Mouse (Mus musculus) MEL (cell line): ENCODE results near the gene Ncam2. TPM values are rescaled to one million over a fixed set of nuclear protein-coding genes. Genes with fewer than 3 reads are reported as not detected.
A peak's percentile ranks its signal among the peaks of the same experiment; 100 is the strongest.

Source experiments
- DNase-seq: peaks from one replicate; pipeline ENCODE4 v3.0.0; 2011; ENCODE audit warnings: low read depth, low spot score
- H3K27ac ChIP-seq: 2 replicates; pipeline ENCODE4 v1.5.1; 2012; ENCODE audit warnings: low read depth, mild to moderate bottlenecking, control low read depth, low read length, moderate library complexity; ENCODE audit not compliant: control insufficient read depth
- H3K27me3 ChIP-seq, 2 experiments: fragments of 150-350 bp in 1 of 2; sonication (generic) in 1 of 2; 2 replicates each; pipeline ENCODE4 v1.6.1; 2012; ENCODE audit warnings: low read length in 2 of 2, mild to moderate bottlenecking in 2 of 2, improper control_type of control experiment in 1 of 2, moderate library complexity in 1 of 2; ENCODE audit not compliant: insufficient read depth in 2 of 2, control insufficient read depth in 1 of 2
- H3K36me3 ChIP-seq, 2 experiments: 2 replicates each; pipeline ENCODE4 v1.6.1; 2012 to 2014; ENCODE audit warnings: low read length in 2 of 2, improper control_type of control experiment in 1 of 2, inconsistent platforms in 1 of 2, mild to moderate bottlenecking in 1 of 2; ENCODE audit not compliant: insufficient read depth in 2 of 2, control insufficient read depth in 1 of 2
- H3K4me1 ChIP-seq, 2 experiments: fragments of 150-350 bp in 1 of 2; sonication (generic) in 1 of 2; 2 replicates each; pipeline ENCODE4 v1.6.1; 2012; ENCODE audit warnings: low read length in 2 of 2, improper control_type of control experiment in 1 of 2, mild to moderate bottlenecking in 1 of 2; ENCODE audit not compliant: insufficient read depth in 2 of 2, control insufficient read depth in 1 of 2
- H3K4me3 ChIP-seq, 2 experiments: fragments of 150-350 bp in 1 of 2; sonication (generic) in 1 of 2; 2 replicates each; pipeline ENCODE4 v1.5.1; 2012; ENCODE audit warnings: low read depth in 2 of 2, low read length in 2 of 2, mild to moderate bottlenecking in 2 of 2, moderate library complexity in 2 of 2, control low read depth in 1 of 2, improper control_type of control experiment in 1 of 2; ENCODE audit not compliant: control insufficient read depth in 1 of 2, insufficient read depth in 1 of 2
- H3K79me2 ChIP-seq: 2 replicates; pipeline ENCODE4 v1.6.1; 2012; ENCODE audit warnings: mild to moderate bottlenecking, low read length, moderate library complexity; ENCODE audit not compliant: control insufficient read depth, poor library complexity, insufficient read depth
- H3K9ac ChIP-seq: 2 replicates; pipeline ENCODE4 v1.6.1; 2012; ENCODE audit warnings: low read depth, mild to moderate bottlenecking, control low read depth, low read length, moderate library complexity; ENCODE audit not compliant: control insufficient read depth, poor library complexity, severe bottlenecking
- H3K9me3 ChIP-seq: fragments of 150-350 bp; sonication (generic); replicated peaks from 2 replicates; pipeline ENCODE4 v1.6.1; 2012; ENCODE audit warnings: mild to moderate bottlenecking, low read length, improper control_type of control experiment, moderate library complexity; ENCODE audit not compliant: insufficient read depth
- CTCF ChIP-seq, 3 experiments: IDR thresholded peaks in 2 of 3; conservative IDR thresholded peaks in 1 of 3; 2 replicates each; pipeline ENCODE4 v1.5.1; 2011 to 2012; ENCODE audit warnings: low read length in 3 of 3, low read depth in 2 of 3, mild to moderate bottlenecking in 2 of 3, improper control_type of control experiment in 1 of 3, inconsistent platforms in 1 of 3, mixed read lengths in 1 of 3, moderate library complexity in 1 of 3; ENCODE audit not compliant: control insufficient read depth in 1 of 3, insufficient read depth in 1 of 3, poor library complexity in 1 of 3, severe bottlenecking in 1 of 3
- E2F4 ChIP-seq: IDR thresholded peaks from 2 replicates; pipeline ENCODE4 v1.6.1; 2011; ENCODE audit warnings: low read depth, low read length, improper control_type of control experiment, borderline replicate concordance
- EP300 ChIP-seq, 2 experiments: IDR thresholded peaks; 2 replicates each; pipeline ENCODE4 v1.6.1; 2011; ENCODE audit warnings: improper control_type of control experiment in 2 of 2, low read length in 2 of 2, low read depth in 1 of 2, mild to moderate bottlenecking in 1 of 2
- MAX ChIP-seq: IDR thresholded peaks from 2 replicates; pipeline ENCODE4 v1.6.1; 2011; ENCODE audit warnings: low read length, improper control_type of control experiment
- MEF2A ChIP-seq: IDR thresholded peaks from 2 replicates; pipeline ENCODE4 v1.6.1; 2014; ENCODE audit warnings: low read depth, mild to moderate bottlenecking, inconsistent platforms, low read length, improper control_type of control experiment; ENCODE audit not compliant: poor library complexity, insufficient replicate concordance, severe bottlenecking; ENCODE audit errors: extremely low read depth
- MXI1 ChIP-seq: IDR thresholded peaks from 2 replicates; pipeline ENCODE4 v1.6.1; 2011; ENCODE audit warnings: mild to moderate bottlenecking, low read depth, low read length, improper control_type of control experiment
- POLR2A ChIP-seq, 2 experiments: IDR thresholded peaks; 2 replicates each; pipeline ENCODE4 v1.6.1; 2011 to 2012; ENCODE audit warnings: low read length in 2 of 2, mild to moderate bottlenecking in 2 of 2, control low read depth in 1 of 2, improper control_type of control experiment in 1 of 2, low read depth in 1 of 2, moderate library complexity in 1 of 2; ENCODE audit not compliant: control insufficient read depth in 1 of 2, insufficient read depth in 1 of 2, poor library complexity in 1 of 2
- POLR2AphosphoS2 ChIP-seq: IDR thresholded peaks from 2 replicates; pipeline ENCODE4 v1.6.1; 2011; ENCODE audit warnings: low read length, improper control_type of control experiment
- RAD21 ChIP-seq: IDR thresholded peaks from 2 replicates; pipeline ENCODE4 v1.6.1; 2011; ENCODE audit warnings: mild to moderate bottlenecking, low read depth, low read length, improper control_type of control experiment
- SIN3A ChIP-seq: IDR thresholded peaks from 2 replicates; pipeline ENCODE4 v1.6.1; 2012; ENCODE audit warnings: low read length, improper control_type of control experiment, inconsistent platforms
- SMC3 ChIP-seq: IDR thresholded peaks from 2 replicates; pipeline ENCODE4 v1.6.1; 2011; ENCODE audit warnings: low read depth, low read length, improper control_type of control experiment
- TBP ChIP-seq: IDR thresholded peaks from 2 replicates; pipeline ENCODE4 v1.8.0; 2011; ENCODE audit warnings: low read depth, low read length, improper control_type of control experiment
- UBTF ChIP-seq: IDR thresholded peaks from 2 replicates; pipeline ENCODE4 v1.6.1; 2012; ENCODE audit warnings: low read depth, mild to moderate bottlenecking, inconsistent platforms, low read length, improper control_type of control experiment, moderate library complexity, borderline replicate concordance; ENCODE audit not compliant: insufficient read depth
- USF1 ChIP-seq: IDR thresholded peaks from 2 replicates; pipeline ENCODE4 v1.6.1; 2014; ENCODE audit warnings: low read depth, mild to moderate bottlenecking, inconsistent platforms, low read length, improper control_type of control experiment, moderate library complexity
- ZNF384 ChIP-seq: IDR thresholded peaks from 2 replicates; pipeline ENCODE4 v1.6.1; 2012; ENCODE audit warnings: low read depth, mild to moderate bottlenecking, inconsistent platforms, low read length, improper control_type of control experiment
- polyA plus RNA-seq, 2 experiments: library from polyadenylated mRNA; stranded (reverse) in 1 of 2; unstranded in 1 of 2; fragments of >175 nt in 1 of 2; fragments of >200 nt in 1 of 2; gene quantifications; 2 replicates each; pipeline versions ENCODE4 v1.2.1 to v1.2.4; 2012; ENCODE audit warnings: low replicate concordance in 2 of 2, low read depth in 1 of 2; ENCODE audit not compliant: insufficient read length in 2 of 2, insufficient read depth in 1 of 2, missing spikeins in 1 of 2
- total RNA-seq: library from RNA; depleted of rRNA; stranded (reverse); fragments of 300-350 nt; gene quantifications from 2 replicates; pipeline ENCODE4 v1.2.3, GENCODE M21; 2012; rRNA removed

Gene Ncam2
- total RNA-seq: not detected in 2 replicates
- not detected for polyA plus RNA-seq

DNA sequence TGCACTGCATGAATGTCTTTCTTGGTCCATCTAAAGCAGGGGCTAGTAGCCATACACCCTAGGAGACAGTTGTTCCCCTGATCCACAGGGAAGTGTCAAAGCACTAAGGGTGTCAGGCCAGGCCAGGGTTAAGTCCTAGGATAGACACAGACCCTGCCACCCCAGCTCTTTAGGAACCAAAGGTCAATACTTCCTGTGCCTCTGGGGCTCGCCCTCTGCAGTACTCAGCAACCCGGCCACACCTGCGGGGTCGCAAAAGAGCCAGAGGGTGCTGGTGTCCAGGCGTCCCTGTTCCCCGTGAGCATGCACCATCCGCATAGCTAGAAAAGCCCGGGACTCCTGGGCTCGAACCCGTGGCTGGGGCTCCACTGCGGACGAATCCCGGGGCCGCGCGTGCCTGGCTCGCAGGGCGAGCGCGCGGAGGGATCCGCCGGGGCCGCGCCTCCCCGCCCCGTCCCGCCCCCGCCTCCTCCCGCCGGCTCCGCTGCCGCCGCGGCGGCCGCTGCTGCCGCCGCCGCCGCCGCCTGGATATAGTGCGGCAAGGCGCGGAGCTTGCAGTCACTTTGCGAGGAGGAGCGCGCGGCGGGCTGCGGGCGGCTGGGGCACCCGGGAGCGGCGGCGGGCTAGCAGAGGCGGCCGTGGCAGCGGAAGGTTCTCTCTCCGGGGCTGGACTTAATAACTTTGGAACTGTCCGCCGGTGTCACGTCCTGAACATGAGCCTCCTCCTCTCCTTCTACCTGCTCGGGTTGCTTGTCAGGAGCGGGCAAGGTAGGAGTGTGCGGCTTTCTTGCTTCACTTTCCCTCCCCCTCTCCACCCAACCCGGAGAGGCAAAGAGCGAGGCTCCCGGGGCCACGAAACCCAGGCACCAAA is at the start of gene Ncam2:
TSS of gene Ncam2 (plus strand) at position 497 of the 871 bp plus-strand sequence.
- H3K9me3 ChIP-seq: no peaks in the 10 kb centered on the region
- H3K27me3 ChIP-seq: no peaks in the 10 kb centered on the region

DNA sequence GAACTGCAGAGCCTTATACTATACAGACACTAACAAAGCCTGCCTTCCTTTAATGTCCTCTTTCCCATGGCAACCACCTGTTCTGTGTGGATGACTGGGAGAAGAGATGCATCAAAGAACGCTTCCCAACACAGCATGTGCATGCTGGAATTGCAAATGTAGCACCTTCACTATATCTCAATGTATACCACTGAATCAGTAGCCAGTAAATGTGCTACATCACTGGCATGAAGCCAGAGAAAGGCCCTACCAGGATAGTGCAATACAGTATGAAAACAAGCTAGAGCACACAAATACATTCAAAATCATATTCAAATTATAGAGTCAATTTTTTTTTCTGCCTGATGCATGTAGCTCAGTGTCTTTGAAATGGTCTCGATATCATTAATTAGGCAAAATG is 29.7 kb upstream of the Ncam2 start:
- Histone ChIP-seq H3K9me3 (no peaks in the 10 kb centered on the region), H3K4me3 (no peak overlapping the region), H3K36me3 (no peaks in the 10 kb centered on the region), H3K9ac (no peak overlapping the region), H3K27me3 (no peaks in the 10 kb centered on the region), H3K4me1 (no peaks in the 10 kb centered on the region), H3K27ac (no peak overlapping the region), H3K79me2 (no peaks in the 10 kb centered on the region)
- no peak for DNase-seq
- TF ChIP-seq POLR2A (IDR thresholded peaks at IDR 0.05; ENCODE audit: control insufficient read depth in 1 of 2, insufficient read depth in 1 of 2, low read depth in 1 of 2, low read length in 2 of 2, poor library complexity in 1 of 2) (no peak), EP300 (IDR thresholded peaks at IDR 0.05; ENCODE audit: low read depth in 1 of 2, low read length in 2 of 2) (no peak), E2F4 (no peak), POLR2AphosphoS2 (no peak), RAD21 (no peak), MXI1 (no peak), MAX (no peak), UBTF (no peak), SIN3A (no peak)

More for the DNA sequence above, at the start of gene Ncam2:
- TF ChIP-seq EP300 (IDR thresholded peaks at IDR 0.05; ENCODE audit: low read depth in 1 of 2, low read length in 2 of 2): no peak
- TF ChIP-seq USF1: no peak
- TF ChIP-seq MEF2A: no peak
- no peak for TF ChIP-seq SMC3
- TF ChIP-seq, all 39 proteins: peak for 0
- Histone ChIP-seq H3K27ac (no peak within 1 kb of the TSS), H3K36me3 (no peaks in the 10 kb centered on the region), H3K4me3 (no peak within 1 kb of the TSS), H3K79me2 (no peaks in the 10 kb centered on the region), H3K9ac (no peak within 1 kb of the TSS), H3K4me1 (no peaks in the 10 kb centered on the region)
- no peak for DNase-seq

DNA sequence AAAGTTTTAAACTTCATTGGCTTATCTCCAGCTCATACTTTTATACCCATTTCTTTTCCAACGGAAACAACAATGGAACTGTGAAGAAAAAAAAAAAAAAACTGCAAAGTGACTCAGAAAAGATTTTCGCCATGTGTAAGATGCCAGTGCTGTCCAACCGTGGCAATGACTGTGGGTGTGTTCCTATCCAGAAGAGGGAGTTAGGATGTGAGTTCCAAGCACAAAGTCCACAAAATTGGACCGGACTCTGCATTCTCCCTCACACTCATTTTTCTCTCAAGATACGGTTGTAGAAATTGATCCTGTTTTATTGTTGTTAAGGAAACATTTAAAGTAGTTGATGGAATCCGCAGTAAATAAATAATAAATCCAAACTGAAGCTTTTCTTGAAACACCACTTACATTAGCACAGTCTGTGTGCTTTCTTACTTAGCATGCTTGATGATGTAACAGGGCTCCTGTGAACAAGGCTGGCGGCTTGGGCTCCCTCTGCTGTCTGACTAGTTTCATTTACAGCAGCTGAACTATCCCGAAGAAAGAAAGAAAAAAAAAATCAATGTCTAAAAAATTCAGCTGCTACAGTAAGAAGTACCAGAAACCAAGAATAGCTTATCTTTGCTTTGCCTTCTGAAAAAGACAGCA is 25.1 kb upstream of the Ncam2 start:
- peak; percentile 16 for DNase-seq
- H3K27ac ChIP-seq: no peak overlapping the region
- peak; percentile 51; the same call in 1 of the 2 replicates for TF ChIP-seq ZNF384
- TF ChIP-seq TBP: no peak
- TF ChIP-seq CTCF (IDR thresholded peaks at IDR 0.05 in 2 of 3, conservative IDR thresholded peaks at IDR 0.05 in 1 of 3; ENCODE audit: control insufficient read depth in 1 of 3, insufficient read depth in 1 of 3, low read depth in 2 of 3, low read length in 3 of 3, poor library complexity in 1 of 3, severe bottlenecking in 1 of 3): peak in 2 of 3 experiments; percentile 36; a peak in 4 of 6 replicates
- TF ChIP-seq SMC3: peak; percentile 42; the same call in 1 of the 2 replicates
- no peaks in the 10 kb centered on the region for H3K79me2 ChIP-seq
- no peaks in the 10 kb centered on the region for H3K36me3 ChIP-seq
- H3K4me3 ChIP-seq: peak overlapping the region in 1 of 2 experiments; percentile 32; a peak in 1 of 4 replicates
- no peaks in the 10 kb centered on the region for H3K4me1 ChIP-seq
- H3K27me3 ChIP-seq: no peaks in the 10 kb centered on the region
- no peaks in the 10 kb centered on the region for H3K9me3 ChIP-seq
- H3K9ac ChIP-seq: no peak overlapping the region
